13 mouse cellular contexts compared by ENCODE assay signal in genomic region chr11:3671000-3671628, GRCm38 (mm10).
"Had no signal": no experiment of that assay in that cellular context is flagged by ENCODE, and none has a peak within 500 bp of the region (broad histone marks: within the 10 kb centered on the region; RNA-seq: fewer than 3 reads in every experiment).

No protein-coding gene starts in this region.

- H3K4me1 ChIP-seq: limb, embryonic 13.5 days; midbrain, embryonic 10.5 days had no signal

- H3K9ac ChIP-seq: limb, embryonic 13.5 days; liver, embryonic 14.5 days had no signal

- H3K4me3 ChIP-seq: limb, embryonic 13.5 days; midbrain, embryonic 10.5 days; myocyte had no signal

- ATAC-seq: intestine, embryonic 16.5 days had no signal

- DNase-seq: kidney, adult 8-10 months; kidney, postnatal 36 days; lung, adult 2 months; lung, postnatal 36 days; right cerebral cortex, postnatal 4 days; spleen, adult 18-20 months; thymus, adult 18-20 months; thymus, postnatal 36 days had no signal

- H3K9me3 ChIP-seq: limb, embryonic 13.5 days; midbrain, embryonic 10.5 days had no signal

- H3K27me3 ChIP-seq: limb, embryonic 13.5 days had no signal

- H3K4me2 ChIP-seq: limb, embryonic 13.5 days had no signal

- H3K27ac ChIP-seq: limb, embryonic 13.5 days; liver, embryonic 14.5 days; midbrain, embryonic 10.5 days had no signal
